Mouse (Mus musculus): ENCODE measurements around the gene Hoxb4.

Hoxb4 gene

DNA sequence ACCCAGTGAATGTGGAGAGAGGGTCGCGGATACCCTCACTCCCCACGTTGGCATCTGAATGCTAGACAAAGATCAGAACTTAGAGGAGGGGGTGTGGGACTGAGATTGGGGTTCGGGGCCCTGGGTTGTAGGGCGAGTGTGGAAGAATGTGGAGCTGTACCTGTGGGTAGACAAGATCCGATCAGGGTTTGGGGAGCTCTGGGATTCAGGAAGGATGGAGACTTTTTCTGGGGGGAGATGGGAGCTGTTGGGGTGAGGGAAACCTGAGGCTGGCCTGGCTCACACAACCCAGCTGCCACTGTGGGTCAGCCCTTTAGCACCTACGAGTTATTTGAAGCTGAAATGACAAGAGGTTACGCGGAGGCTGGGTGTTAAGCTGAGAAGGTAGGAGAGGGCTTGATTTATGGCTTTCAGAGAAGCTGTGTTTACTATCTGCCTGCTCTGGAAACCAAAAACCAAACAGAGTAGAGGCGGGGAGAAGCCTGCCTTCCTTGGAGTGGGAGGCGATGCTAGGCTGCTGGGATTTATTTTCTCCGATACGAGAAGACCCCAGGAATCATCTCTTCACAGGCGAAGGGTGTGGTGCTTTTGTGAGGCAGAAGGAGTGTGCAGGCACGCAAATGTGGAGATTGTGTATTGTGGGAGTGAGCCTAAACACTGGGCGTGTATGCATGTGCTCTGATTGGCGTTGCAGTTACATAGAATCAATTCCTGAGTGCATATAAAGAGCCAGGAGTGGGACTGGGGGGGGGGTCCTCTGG, 15.4 kb downstream of the Hoxb4 start:
- no peak for DNase-seq (ENCODE audit: extremely low read depth, low read depth, low spot score)

DNA sequence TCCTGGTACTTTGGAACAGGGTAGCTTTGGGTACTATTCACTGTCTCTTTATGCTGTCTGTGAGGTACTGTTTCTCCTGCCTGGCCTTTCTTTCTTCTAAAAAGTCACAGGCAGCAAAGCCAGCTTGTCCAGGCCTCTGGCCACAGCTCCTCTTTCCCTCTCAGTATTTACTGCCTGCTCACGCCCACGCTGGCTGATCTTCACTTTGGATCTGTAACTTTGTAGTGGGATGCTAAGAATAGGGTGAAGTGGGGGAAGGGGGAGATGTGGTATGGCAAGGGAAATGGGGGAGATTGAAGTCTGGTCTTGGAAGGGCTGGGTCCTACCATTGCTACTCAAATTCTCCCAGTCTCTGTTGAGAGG, 15.9 kb downstream of the Hoxb4 start:
- DNase-seq (ENCODE audit: extremely low read depth, low read depth, low spot score): no peak

DNA sequence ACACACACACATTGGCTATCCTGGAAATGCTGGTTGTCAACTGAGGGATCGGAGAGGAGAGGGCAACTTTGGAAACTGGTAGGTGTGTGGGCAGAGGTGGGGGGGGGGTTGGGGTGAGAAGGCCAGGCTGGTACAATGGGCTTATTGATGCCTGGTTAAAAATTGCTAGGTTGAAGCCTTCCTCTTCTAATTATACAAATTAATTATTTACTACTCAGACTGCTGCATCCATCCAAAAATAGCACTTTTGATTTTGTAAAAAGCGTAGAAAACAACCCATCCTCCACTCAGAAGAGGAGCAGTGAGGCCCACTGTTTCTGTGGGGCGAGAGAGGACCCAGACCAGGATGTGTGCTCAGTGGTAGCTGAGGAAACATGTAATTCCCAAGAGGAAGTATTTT, 16.9 kb downstream of the Hoxb4 start:
- no peak for DNase-seq (ENCODE audit: extremely low read depth, low read depth, low spot score)

DNA sequence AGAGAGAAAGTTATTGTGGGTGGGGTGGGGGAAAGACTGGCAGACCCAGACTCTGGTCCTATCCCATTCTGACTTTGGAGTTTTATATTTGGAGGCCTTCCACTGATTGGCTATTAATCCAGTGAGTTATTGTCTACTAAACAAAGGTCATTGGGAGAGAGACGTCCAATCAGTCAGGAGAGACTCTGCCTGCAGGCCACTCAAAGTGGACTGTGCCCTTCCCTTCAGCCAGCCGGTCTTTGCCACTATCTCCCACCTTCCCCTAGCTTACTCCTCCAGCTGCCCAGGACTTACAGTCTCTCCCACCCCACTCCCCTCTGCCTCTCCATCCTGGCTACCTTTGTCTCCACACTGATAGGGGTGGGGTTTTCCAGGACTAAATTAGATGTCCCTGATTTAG, 18.5 kb downstream of the Hoxb4 start:
- no peak for DNase-seq (ENCODE audit: extremely low read depth, low read depth, low spot score)

DNA sequence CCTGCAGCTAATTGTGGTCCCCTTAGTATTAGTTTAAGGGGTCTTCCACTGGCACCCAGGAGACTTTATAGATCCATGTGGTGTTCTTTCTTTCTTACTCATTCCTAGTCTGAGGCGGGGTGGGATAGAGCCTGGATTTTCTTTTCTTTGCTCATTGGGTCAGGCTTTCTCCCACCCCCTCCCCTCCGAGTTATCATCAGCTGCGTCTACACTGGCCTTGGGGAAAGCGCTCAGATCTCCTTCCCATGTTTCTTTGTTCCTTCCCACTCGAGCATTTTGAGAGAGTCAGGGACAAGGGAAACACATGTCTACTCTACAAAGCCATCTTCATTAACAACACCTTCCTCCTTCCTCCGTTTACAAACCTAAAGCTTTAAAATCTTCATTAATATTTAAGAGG, 19.0 kb downstream of the Hoxb4 start:
- no peak for DNase-seq (ENCODE audit: extremely low read depth, low read depth, low spot score)

DNA sequence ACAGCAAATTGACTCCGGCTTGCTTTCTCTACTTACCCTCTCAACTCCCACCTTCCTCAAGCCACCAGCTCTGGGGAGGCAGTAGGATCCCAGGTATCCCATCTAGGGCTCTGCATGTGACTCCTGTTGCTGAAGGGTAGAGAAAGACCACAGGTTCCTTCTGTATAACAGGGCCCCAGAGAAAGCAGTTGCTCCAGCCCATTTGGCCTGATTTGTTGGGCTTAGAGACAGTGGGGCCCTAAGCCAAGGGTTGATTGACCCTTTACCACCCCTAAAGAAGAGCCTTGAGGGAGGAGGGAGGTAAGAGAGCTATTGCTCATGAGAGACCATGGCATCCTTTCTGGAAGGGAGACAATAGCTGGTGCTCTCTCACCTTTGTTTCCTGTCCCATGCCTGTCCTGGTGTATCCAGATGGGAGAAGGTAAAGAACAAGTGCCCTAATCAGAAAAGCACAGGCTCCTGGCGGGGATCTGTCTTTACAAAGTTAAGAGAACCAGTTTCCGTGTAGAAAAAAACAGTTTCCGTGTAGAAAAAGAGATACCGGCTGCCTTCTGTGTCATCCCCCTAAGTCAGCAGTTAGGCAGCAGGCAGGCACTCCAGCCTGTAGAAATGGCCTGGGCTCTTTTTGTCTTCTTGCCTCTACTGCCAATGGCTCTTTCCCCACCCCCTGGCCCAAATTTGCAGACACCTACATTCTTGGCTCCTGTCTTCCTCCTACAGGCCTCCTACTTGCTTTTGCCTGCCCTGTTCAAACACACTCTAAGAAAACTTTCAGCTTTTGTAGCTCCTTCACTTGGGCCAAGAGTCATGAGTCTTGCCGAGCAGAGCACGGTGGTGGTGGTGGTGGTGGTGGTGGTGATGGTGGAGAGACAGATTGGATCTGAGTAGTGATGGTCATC, 21.1 kb downstream of the Hoxb4 start:
- DNase-seq (ENCODE audit: extremely low read depth, low read depth, low spot score): no peak

DNA sequence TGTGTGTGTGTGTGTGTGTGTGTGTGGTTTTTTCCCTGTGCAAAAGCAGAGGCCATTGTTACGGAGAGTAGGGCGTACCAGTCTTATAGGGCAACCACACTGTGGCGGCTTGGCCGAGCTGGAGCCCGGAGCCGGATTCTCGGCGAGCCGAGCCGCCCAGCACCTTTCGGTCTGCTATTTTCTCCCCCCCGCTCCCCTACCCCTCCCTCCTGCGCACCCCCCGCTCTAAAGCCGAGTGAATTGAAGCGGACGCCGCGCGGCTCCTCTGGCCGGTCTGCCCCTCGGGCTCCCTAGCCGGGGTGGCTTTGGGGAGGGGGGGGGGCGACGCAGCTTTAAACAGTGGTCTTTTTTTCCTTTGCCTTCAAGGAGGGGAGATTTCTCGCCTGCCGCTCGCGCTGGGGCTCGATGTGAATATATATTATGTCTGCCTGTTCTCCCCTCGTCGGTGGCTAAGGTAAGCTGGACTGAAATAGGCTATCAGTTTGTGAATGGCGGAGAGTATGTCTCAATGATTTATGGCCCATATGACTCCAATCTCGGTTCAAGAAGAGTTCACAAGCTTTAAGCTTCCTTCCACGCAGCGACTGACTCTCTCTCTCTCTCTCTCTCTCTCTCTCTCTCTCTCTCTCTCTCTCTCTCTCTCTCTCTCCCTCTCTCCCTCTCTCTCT, 22.8 kb downstream of the Hoxb4 start:
- no peak for DNase-seq (ENCODE audit: extremely low read depth, low read depth, low spot score)

DNA sequence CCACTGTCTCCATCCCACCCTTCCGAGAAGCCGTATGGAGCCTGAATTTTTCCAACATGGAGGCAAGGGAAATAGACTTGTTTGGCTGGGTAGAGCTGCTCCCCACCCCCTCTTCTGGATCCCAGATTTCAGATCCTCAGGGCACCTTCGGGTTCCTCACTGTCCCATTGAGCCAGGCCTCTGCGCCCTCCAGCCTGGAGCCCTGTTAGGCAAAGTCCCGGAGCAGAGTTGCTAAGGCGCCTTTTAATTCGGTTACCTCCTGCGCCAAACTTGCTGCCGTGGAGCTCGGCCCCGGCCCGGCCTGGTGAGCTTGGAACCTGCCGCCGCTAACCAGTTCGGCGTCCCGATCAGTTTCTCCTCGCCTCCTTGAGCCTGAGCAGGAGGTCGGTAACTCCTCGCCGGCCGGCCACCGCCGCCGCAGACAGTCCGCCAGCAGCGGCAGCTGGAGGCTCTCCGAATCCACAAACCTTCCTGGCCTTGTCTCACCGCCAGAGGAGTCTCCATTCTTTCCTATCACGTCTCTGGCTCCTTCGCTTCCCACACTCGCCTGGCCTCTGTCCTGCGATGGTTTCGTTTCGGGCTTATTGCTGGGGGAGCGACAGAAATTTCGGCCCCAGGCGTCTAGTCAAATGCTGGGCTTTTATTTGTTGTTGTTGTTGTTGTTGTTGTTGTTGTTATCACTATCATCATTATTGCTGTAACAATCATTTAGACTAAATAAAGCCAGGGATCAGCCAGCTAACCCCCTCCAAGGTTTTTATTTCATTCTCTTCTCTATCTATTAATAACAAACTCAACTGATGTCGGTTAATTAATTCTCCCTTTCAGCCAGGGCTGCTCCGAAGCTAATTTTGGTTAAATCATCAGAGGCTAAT, 23.9 kb downstream of the Hoxb4 start:
- no peak for DNase-seq (ENCODE audit: extremely low read depth, low read depth, low spot score)

DNA sequence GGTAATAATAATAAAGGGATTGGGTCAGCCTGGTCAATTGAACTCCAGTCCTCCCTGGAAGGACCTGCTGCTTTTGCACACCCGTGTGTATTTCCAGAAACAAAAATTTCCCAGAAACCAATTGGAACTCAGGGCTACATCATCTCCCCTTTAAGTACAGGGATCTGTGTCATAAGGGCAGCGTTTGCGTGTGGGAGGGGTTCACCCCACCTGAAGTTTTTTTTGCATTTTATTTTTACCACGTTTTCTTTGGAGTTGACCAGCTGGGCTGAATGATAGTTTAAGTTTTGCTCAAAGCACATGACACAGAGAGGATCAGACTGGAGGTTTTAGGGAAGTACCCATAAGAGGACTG, 24.5 kb downstream of the Hoxb4 start:
- DNase-seq (ENCODE audit: extremely low read depth, low read depth, low spot score): no peak

DNA sequence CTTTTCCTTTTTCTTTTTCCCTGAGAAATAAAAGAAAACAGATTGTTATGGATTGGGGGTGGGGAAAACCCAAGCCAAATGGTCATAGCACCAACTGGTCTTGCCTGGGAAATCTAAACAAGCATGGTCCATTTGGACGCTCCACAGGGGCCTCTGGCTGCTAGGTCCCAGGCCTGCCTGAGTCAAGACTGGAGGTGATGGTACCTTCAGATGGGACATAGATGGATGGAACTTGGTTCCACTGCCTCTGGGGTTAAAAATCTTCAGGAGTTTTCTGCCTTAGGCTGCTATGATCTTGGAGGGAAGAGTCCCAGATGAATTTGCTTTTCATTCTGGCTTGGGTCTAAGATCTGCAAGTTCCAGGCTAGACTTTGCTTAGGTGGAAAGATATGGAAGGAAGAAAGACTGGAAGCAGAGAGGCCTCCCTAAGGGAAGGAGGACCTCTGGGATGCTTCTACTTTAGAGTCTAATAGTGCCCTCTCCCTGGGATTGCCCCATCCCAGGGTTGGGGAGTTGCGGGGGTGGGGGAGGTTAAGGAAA, 25.2 kb downstream of the Hoxb4 start:
- no peak for DNase-seq (ENCODE audit: extremely low read depth, low read depth, low spot score)

DNA sequence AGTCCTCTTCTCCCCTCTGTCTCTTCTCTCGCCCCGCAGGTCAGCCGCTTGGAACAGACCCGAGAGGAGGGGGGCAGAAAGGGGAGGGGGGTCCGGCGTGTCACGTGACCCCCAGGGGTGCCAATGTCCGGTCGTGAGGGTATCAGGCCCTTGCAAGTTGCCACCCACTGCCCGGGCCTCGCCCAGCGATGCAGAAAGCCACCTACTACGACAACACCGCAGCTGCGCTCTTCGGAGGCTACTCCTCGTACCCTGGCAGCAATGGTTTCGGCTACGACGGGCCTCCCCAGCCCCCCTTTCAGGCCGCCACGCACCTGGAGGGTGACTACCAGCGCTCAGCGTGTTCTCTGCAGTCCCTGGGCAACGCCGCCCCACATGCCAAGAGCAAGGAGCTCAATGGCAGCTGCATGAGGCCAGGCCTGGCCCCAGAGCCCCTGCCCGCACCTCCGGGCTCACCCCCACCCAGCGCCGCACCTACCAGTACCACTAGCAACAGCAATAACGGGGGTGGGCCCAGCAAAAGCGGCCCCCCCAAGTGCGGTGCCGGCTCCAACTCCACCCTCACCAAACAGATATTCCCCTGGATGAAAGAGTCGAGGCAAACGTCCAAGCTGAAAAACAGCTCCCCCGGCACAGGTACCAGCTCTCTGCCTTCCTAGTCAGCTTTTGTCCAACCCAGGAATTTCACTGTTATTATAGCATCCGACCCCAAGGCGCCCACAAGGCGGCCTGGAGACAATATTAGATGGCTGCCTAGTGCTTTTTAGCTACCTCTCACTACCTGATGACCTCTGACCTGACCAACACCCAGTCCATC, 26.2 kb downstream of the Hoxb4 start:
- no peak for DNase-seq (ENCODE audit: extremely low read depth, low read depth, low spot score)

DNA sequence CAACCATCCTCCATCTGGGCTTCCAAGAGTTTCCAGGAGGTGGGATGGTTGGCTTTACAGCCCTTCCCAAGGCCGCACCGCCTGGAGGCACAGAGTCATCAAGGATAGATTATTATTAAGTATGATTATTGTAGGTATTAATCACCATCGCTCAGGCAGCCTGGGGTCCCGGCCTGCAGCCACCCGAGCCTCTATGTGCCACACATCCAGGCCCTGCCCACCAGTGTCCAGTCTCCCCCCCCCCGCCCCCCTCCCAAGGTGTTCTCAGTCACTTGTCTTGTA, 26.8 kb downstream of the Hoxb4 start:
- DNase-seq (ENCODE audit: extremely low read depth, low read depth, low spot score): no peak

DNA sequence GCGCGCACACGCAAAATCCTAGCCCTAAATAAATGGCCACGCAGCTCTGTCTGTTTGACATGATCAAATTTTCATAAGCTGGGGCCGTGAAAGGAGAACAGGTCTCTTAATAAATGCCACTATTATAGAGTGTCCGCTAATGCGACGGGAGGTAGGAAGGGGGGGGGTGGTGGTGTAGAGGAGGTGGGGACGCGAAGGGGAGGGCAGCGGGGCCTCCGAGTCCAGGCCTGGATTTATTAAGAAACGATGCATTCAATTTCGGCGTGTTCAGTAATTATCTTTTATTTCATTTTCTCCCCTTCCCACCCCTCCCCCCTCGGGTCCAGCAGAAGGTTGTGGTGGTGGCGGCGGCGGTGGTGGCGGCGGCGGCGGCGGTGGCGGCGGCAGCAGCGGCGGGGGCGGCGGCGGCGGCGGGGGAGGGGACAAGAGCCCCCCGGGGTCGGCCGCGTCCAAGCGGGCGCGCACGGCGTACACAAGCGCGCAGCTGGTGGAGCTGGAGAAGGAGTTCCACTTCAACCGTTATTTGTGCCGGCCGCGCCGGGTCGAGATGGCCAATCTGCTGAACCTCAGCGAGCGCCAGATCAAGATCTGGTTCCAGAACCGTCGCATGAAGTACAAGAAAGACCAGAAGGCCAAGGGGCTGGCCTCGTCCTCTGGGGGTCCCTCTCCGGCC, 27.3 kb downstream of the Hoxb4 start:
- DNase-seq (ENCODE audit: extremely low read depth, low read depth, low spot score): no peak

DNA sequence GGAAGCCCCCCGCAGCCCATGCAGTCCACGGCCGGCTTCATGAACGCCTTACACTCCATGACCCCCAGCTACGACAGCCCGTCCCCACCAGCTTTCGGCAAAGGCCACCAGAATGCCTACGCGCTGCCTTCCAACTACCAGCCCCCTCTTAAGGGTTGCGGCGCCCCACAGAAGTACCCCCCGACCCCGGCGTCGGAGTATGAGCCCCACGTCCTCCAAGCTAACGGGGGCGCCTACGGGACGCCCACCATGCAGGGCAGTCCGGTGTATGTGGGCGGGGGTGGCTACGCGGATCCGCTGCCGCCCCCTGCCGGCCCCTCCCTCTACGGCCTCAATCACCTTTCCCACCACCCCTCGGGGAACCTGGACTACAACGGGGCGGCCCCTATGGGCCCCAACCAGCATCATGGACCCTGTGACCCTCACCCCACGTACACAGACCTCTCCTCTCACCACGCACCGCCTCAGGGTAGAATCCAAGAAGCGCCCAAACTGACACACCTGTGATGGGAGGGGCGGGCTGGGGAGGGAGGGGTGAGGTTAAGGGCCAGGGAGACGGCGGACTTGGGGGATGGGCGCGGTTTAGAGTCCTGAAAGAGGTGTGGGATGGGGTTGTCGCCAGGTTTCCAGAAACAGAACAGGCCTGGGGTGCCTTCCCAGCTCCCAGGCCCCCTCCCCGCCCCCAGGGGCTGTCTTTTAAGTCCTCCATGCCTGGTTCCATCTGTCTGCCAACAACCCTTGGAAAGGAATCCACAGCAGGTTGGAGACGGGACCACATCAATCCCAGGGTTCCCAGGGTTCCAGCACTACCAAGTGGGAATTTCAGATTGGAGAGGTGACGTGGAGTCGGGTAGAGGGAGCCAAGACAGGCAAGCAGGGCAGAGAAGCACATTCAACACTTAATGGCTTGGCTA, 28.1 kb downstream of the Hoxb4 start:
- no peak for DNase-seq (ENCODE audit: extremely low read depth, low read depth, low spot score)

DNA sequence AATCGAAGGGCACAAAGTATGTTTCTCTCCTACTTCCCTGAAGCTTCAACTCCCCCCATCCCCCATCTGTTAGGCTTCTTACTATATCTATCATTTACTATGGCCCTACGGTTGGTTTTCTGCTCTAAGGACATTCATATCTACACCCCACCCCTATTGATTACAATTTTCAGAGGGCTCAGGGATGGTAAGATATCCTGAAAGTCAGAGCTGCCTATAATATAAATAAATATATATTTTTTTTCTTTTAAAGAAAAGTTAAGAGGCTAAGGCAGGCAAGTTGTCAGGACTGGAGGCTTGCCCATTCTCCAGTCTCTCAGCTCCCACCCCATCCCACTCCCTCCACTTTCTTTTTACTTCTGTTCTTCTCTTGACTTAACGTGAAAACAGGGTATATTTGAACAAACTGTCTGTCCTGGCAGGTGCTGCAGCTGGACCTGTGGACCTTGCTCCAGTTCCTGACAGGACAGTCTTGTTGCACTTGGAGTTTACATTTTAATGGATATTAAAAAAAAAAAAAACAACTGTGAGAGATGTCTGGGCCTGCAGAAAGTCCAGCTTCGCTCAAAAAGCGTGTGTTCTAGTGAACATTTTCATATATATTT, 29.0 kb downstream of the Hoxb4 start:
- no peak for DNase-seq (ENCODE audit: extremely low read depth, low read depth, low spot score)

DNA sequence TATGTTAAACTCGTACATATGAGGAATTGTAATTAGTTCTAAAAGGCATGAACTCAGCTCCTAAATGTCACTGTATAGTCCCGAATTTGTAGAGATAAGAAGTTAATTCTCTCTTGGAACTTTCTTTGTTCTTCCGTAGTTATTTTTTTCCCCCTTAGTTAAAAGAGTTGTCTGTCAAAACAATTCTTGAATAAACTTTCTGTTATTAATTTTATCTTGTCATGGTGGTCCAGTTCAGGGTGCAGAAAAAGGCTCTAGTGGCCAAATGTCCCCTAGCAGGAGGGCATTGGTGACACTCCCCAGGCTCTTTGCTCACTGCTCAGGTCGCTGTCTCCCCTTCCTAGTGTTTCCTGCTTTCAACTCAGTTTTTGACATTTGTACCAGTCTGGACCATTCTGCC, 29.6 kb downstream of the Hoxb4 start:
- DNase-seq (ENCODE audit: extremely low read depth, low read depth, low spot score): no peak

DNA sequence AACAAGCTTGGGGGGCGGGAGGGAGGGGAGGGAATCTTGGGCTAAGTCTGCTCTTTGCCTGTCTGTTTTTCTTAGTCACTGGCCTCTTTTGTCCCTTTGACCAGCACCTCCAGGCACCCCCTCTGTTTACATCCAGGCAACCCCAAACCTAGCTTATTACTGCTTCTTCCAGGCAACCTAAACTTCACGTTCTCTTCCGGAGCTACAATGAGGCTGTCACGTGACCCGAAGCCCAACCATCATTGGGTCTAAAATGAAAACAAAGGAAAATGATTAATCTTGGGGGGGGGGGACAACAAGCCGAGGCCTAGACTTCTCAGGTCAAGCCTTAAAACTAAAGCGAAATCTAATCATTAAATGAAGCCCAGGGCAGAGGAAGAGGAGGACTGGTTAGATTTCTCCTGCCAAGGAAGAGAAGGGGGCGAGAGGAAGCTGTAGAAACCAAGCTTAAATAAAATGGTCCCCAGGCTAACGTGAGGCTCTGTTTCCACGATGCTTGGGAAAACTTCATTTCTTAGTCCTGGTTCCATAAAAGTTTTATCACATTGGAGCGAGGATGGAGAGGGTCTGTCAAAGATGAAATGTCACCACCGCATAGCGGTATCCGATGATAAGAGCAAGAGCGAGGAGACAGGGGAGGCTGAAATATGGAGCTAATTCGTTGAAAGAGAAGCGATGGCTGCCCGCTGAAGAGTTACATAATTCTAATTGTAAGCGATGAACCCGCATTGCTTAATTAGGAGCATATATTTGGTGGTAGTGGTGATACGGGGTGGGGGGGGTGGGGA, 30.3 kb downstream of the Hoxb4 start:
- no peak for DNase-seq (ENCODE audit: extremely low read depth, low read depth, low spot score)
